Mouse (Mus musculus): ENCODE results near the gene Dazap2. TPM values are rescaled to one million over a fixed set of nuclear protein-coding genes. Genes with fewer than 3 reads are reported as not detected.
"Not testable (repeated sequence)": the region's sequence is repeated elsewhere in the genome, so short reads cannot be mapped to it uniquely, and the experiment has no call there.

Dazap2 gene
- polyA plus RNA-seq, 1 experiment, result 282 TPM

GRCm38 (mm10) chr15:100611951-100612350 lies 3.2 kb upstream of the Dazap2 start:
- Histone ChIP-seq H3K27me3 (ENCODE audit: control insufficient read depth, insufficient read depth, low read length) (no peaks in the 10 kb centered on the region), H3K27ac (ENCODE audit: control insufficient read depth, insufficient read depth, low read depth, low read length) (no peak overlapping the region), H3K36me3 (ENCODE audit: control insufficient read depth, insufficient read depth, low read length) (no peaks in the 10 kb centered on the region; the same call in 1 of the 2 replicates), H3K4me1 (ENCODE audit: control insufficient read depth, insufficient read depth, low read length) (peaks cover 12% of the 10 kb centered on the region), H3K4me3 (ENCODE audit: control insufficient read depth, low read depth, low read length) (no peak overlapping the region)
- TF ChIP-seq CTCF (IDR thresholded peaks at IDR 0.05; ENCODE audit: control insufficient read depth, insufficient read depth, insufficient replicate concordance, low read depth, low read length) (no peak), POLR2A (IDR thresholded peaks at IDR 0.05; ENCODE audit: control insufficient read depth, low read depth, low read length) (no peak)

- no peak overlapping the region for H3K4me3 ChIP-seq (ENCODE audit: control insufficient read depth, low read depth, low read length)
- no peaks in the 10 kb centered on the region for H3K27me3 ChIP-seq (ENCODE audit: control insufficient read depth, insufficient read depth, low read length)
- H3K4me1 ChIP-seq (ENCODE audit: control insufficient read depth, insufficient read depth, low read length), result peaks cover 12% of the 10 kb centered on the region
- no peaks in the 10 kb centered on the region; the same call in none of the 2 replicates for H3K36me3 ChIP-seq (ENCODE audit: control insufficient read depth, insufficient read depth, low read length)
- no peak for TF ChIP-seq CTCF (IDR thresholded peaks at IDR 0.05; ENCODE audit: control insufficient read depth, insufficient read depth, insufficient replicate concordance, low read depth, low read length)
- no peak for TF ChIP-seq POLR2A (IDR thresholded peaks at IDR 0.05; ENCODE audit: control insufficient read depth, low read depth, low read length)
- H3K27ac ChIP-seq (ENCODE audit: control insufficient read depth, insufficient read depth, low read depth, low read length), result no peak overlapping the region
These were observed 2.7 kb upstream of the Dazap2 start for GRCm38 (mm10) chr15:100612432-100612831.

- Histone ChIP-seq H3K4me3 (ENCODE audit: control insufficient read depth, low read depth, low read length) (peak overlapping the region; percentile 43), H3K27me3 (ENCODE audit: control insufficient read depth, insufficient read depth, low read length) (no peaks in the 10 kb centered on the region), H3K4me1 (ENCODE audit: control insufficient read depth, insufficient read depth, low read length) (peaks cover 12% of the 10 kb centered on the region), H3K27ac (ENCODE audit: control insufficient read depth, insufficient read depth, low read depth, low read length) (no peak overlapping the region; the same call in 1 of the 2 replicates), H3K36me3 (ENCODE audit: control insufficient read depth, insufficient read depth, low read length) (no peaks in the 10 kb centered on the region; the same call in none of the 2 replicates)
- TF ChIP-seq CTCF (IDR thresholded peaks at IDR 0.05; ENCODE audit: control insufficient read depth, insufficient read depth, insufficient replicate concordance, low read depth, low read length), result peak; percentile 78; the same call in 1 of the 2 replicates
- no peak for TF ChIP-seq POLR2A (IDR thresholded peaks at IDR 0.05; ENCODE audit: control insufficient read depth, low read depth, low read length)
These were observed 1.6 kb upstream of the Dazap2 start for GRCm38 (mm10) chr15:100613584-100613983.

DNA sequence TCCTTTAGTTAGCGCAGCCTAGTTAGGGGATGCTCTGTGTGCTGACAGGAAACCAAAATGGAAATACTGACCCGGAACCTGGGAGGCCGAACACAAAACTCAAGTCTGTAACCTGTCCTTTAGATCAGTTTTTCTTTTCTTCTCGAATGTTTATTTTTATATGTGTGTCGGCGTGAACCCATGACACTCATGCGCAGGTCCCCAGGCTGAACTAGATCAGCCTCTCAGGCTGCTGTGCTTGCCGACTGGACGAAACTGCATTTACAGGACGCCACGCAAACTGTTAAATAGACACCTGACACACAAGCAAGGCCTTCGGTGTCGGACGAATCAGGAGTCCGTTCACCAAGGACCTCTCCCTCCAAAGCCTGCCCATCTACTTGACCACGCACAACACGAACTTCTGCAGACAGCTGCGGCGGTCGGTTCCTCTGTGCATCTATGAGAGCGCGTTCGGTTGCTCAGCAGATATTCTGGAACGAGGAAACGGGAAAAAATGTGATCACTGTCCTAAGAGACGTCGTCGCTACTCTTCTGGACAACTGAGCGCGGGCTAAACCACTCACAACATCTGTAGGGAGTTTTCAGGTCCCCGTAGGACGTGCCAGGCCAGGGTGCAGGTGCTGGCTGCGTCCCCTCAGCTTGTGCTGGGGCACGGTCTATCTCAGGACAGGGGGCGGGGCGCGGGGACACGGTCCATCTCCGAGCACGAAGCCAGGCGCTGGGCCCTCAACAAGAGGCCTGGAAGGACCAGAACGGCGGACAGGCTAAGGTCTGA lies 742 bp upstream of the Dazap2 start:
- Histone ChIP-seq H3K4me1 (ENCODE audit: control insufficient read depth, insufficient read depth, low read length) (peaks cover 12% of the 10 kb centered on the region), H3K36me3 (ENCODE audit: control insufficient read depth, insufficient read depth, low read length) (no peaks in the 10 kb centered on the region; the same call in none of the 2 replicates), H3K27ac (ENCODE audit: control insufficient read depth, insufficient read depth, low read depth, low read length) (peak overlapping the region; percentile 86), H3K27me3 (ENCODE audit: control insufficient read depth, insufficient read depth, low read length) (no peaks in the 10 kb centered on the region), H3K4me3 (ENCODE audit: control insufficient read depth, low read depth, low read length) (peak overlapping the region; percentile 89)
- TF ChIP-seq CTCF (IDR thresholded peaks at IDR 0.05; ENCODE audit: control insufficient read depth, insufficient read depth, insufficient replicate concordance, low read depth, low read length) (no peak), POLR2A (IDR thresholded peaks at IDR 0.05; ENCODE audit: control insufficient read depth, low read depth, low read length) (no peak; the same call in 1 of the 2 replicates)

GRCm38 (mm10) chr15:100615825-100616220 lies 674 bp downstream of the Dazap2 start:
- Histone ChIP-seq H3K27me3 (ENCODE audit: control insufficient read depth, insufficient read depth, low read length) (no peaks in the 10 kb centered on the region), H3K4me3 (ENCODE audit: control insufficient read depth, low read depth, low read length) (peak overlapping the region; percentile 89), H3K4me1 (ENCODE audit: control insufficient read depth, insufficient read depth, low read length) (peaks cover 12% of the 10 kb centered on the region), H3K36me3 (ENCODE audit: control insufficient read depth, insufficient read depth, low read length) (peaks cover 3% of the 10 kb centered on the region), H3K27ac (ENCODE audit: control insufficient read depth, insufficient read depth, low read depth, low read length) (peak overlapping the region; percentile 80)
- no peak for TF ChIP-seq CTCF (IDR thresholded peaks at IDR 0.05; ENCODE audit: control insufficient read depth, insufficient read depth, insufficient replicate concordance, low read depth, low read length)
- TF ChIP-seq POLR2A (IDR thresholded peaks at IDR 0.05; ENCODE audit: control insufficient read depth, low read depth, low read length), result peak; percentile 54

DNA sequence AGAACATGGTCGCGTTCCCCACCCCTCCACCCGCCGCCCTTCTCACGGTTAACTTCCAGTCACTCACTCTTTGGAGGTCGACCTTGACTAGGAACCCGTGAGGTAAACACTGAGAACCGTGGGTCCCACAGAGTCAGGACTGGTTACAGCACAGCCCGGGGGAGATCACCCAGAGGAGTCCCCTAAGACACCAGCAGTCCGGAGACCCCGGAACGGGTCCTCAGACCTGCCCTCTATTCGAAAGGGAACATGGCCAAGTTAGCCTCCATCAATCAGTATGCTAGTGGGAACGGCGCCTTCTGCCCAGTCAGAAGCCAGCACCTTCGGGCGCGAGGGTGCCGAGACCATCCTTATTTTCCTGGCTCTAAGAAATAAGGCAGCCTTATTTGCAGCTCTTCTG lies 1.1 kb downstream of the Dazap2 start:
- peak overlapping the region; percentile 89 for H3K4me3 ChIP-seq (ENCODE audit: control insufficient read depth, low read depth, low read length)
- H3K27me3 ChIP-seq (ENCODE audit: control insufficient read depth, insufficient read depth, low read length), result no peaks in the 10 kb centered on the region
- peaks cover 3% of the 10 kb centered on the region for H3K36me3 ChIP-seq (ENCODE audit: control insufficient read depth, insufficient read depth, low read length)
- H3K27ac ChIP-seq (ENCODE audit: control insufficient read depth, insufficient read depth, low read depth, low read length), result peak overlapping the region; percentile 80
- TF ChIP-seq POLR2A (IDR thresholded peaks at IDR 0.05; ENCODE audit: control insufficient read depth, low read depth, low read length), result no peak
- TF ChIP-seq CTCF (IDR thresholded peaks at IDR 0.05; ENCODE audit: control insufficient read depth, insufficient read depth, insufficient replicate concordance, low read depth, low read length), result no peak
- H3K4me1 ChIP-seq (ENCODE audit: control insufficient read depth, insufficient read depth, low read length), result peaks cover 12% of the 10 kb centered on the region

DNA sequence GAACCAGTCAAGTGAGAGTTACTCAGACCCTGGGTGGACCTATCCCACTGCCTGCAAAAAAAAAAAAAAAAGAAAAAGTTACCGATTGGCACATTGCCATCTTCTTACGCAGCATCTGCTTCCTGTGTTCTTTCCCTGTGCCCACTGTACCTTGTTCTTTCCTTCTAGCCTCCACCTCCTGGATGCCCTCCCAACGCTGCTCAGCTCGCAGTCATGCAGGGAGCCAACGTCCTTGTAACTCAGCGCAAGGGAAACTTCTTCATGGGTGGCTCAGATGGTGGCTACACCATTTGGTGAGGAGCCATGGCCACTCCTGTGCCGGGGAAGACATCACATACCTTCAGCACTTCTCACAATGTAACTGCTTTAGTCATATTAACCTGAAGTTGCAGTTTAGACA lies 4.1 kb downstream of the Dazap2 start:
- no peak for TF ChIP-seq POLR2A (IDR thresholded peaks at IDR 0.05; ENCODE audit: control insufficient read depth, low read depth, low read length)
- H3K4me3 ChIP-seq (ENCODE audit: control insufficient read depth, low read depth, low read length), result no peak overlapping the region
- peaks cover 3% of the 10 kb centered on the region for H3K36me3 ChIP-seq (ENCODE audit: control insufficient read depth, insufficient read depth, low read length)
- peaks cover 9% of the 10 kb centered on the region for H3K4me1 ChIP-seq (ENCODE audit: control insufficient read depth, insufficient read depth, low read length)
- H3K27me3 ChIP-seq (ENCODE audit: control insufficient read depth, insufficient read depth, low read length), result no peaks in the 10 kb centered on the region
- no peak overlapping the region for H3K27ac ChIP-seq (ENCODE audit: control insufficient read depth, insufficient read depth, low read depth, low read length)

- not testable (repeated sequence) for H3K4me3 ChIP-seq (ENCODE audit: control insufficient read depth, low read depth, low read length); H3K27me3 ChIP-seq (ENCODE audit: control insufficient read depth, insufficient read depth, low read length); H3K36me3 ChIP-seq (ENCODE audit: control insufficient read depth, insufficient read depth, low read length); H3K4me1 ChIP-seq (ENCODE audit: control insufficient read depth, insufficient read depth, low read length)
- 0 out of 2 replicates have a peak overlapping the region, but pooled peaks have one; percentile 30 for H3K27ac ChIP-seq (ENCODE audit: control insufficient read depth, insufficient read depth, low read depth, low read length)
These were observed 6.5 kb downstream of the Dazap2 start for GRCm38 (mm10) chr15:100621671-100622070.

All from testis, adult 2 months (tissue).